ENCODE assay signal across 22 mouse cellular contexts in the genomic region with DNA sequence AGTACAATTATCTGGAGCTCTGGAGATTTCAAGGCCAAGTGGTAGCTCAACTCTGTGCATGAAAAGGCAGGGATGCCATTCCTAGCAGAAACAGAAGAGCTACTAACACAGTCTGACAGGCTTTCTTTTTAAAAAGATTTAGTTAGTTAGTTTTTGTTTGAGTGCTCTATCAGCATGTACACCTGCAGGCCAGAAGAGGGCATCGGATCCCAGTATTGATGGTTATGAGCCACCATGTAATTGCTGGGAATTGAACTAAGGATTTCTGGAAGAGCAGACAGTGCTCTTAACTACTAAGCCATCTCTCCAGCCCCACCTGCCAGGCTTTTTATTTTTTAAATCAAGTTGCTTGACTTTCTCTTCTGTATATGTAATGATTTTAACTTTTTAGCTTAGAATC. TPM values are rescaled to one million over a fixed set of nuclear protein-coding genes. Genes with fewer than 3 reads are reported as not detected.
DNase-seq lines count a peak whose midpoint lies in the region; ATAC-seq and TF ChIP-seq lines count a peak whose summit lies in the region.
"Had no signal": no experiment of that assay in that cellular context is flagged by ENCODE, and none has a peak within 500 bp of the region (broad histone marks: within the 10 kb centered on the region; RNA-seq: fewer than 3 reads in every experiment).

No protein-coding gene starts in this region.

- H3K27ac ChIP-seq in kidney, adult 2 months (ENCODE audit: insufficient read depth, low read depth, low read length), result no peak overlapping the region
- no peak overlapping the region for H3K27ac ChIP-seq in stomach, postnatal 0 days (replicated peaks)
- H3K27ac ChIP-seq: heart, embryonic 10.5 days; hindbrain, embryonic 15.5 days; liver, embryonic 12.5 days had no signal

- no peaks in the 10 kb centered on the region for H3K27me3 ChIP-seq in kidney, adult 2 months (replicated peaks; ENCODE audit: control insufficient read depth, insufficient read depth, low read length)
- no peaks in the 10 kb centered on the region for H3K27me3 ChIP-seq in stomach, postnatal 0 days (ENCODE audit: control insufficient read depth, insufficient read depth, low read length)
- H3K27me3 ChIP-seq: hindbrain, embryonic 15.5 days; liver, embryonic 12.5 days had no signal

- H3K9ac ChIP-seq in stomach, postnatal 0 days (ENCODE audit: low read length), result no peak overlapping the region
- H3K9ac ChIP-seq: hindbrain, embryonic 15.5 days; liver, embryonic 12.5 days had no signal

- no peaks in the 10 kb centered on the region for H3K4me1 ChIP-seq in kidney, adult 2 months (ENCODE audit: control insufficient read depth, insufficient read depth, low read length)
- H3K4me1 ChIP-seq in stomach, postnatal 0 days (replicated peaks; ENCODE audit: control insufficient read depth, insufficient read depth), result no peaks in the 10 kb centered on the region
- H3K4me1 ChIP-seq: heart, embryonic 10.5 days; hindbrain, embryonic 15.5 days had no signal

- H3K4me2 ChIP-seq in stomach, postnatal 0 days (replicated peaks; ENCODE audit: low read depth), result no peak overlapping the region
- H3K4me2 ChIP-seq: hindbrain, embryonic 15.5 days; liver, embryonic 12.5 days; midbrain, embryonic 11.5 days had no signal

- no peak for ATAC-seq in stomach, postnatal 0 days (ENCODE audit: low FRiP score, low TSS enrichment)
- ATAC-seq in megakaryocyte progenitor cell, adult 5-6 weeks (replicated peaks; ENCODE audit: poor library complexity), result no peak
- ATAC-seq: activated CD4-positive, CD25-positive, alpha-beta regulatory T cell, adult 4 months; forebrain, embryonic 16.5 days; liver, embryonic 12.5 days had no signal

- 85% methylated on average over 1 of the region's 1 CpGs for WGBS in kidney, adult 2 months
- WGBS in stomach, postnatal 0 days, result 84% methylated on average over 1 of the region's 1 CpGs

- no peak for DNase-seq in kidney, adult 2 months
- no peak for DNase-seq in kidney, adult 8-10 months
- peak; percentile 22 for DNase-seq in thymus, postnatal 0 days (ENCODE audit: low spot score)
- DNase-seq in thymus, postnatal 25 days, result no peak
- DNase-seq in MEL-GATA-1-ER (ENCODE audit: extremely low read depth, low read depth), result peak; percentile 33
- no peak for DNase-seq in stomach, postnatal 0 days (ENCODE audit: low spot score)
- no peak for DNase-seq in gastrocnemius, postnatal 10 days
- DNase-seq: adrenal gland, postnatal 36 days; cerebellum, adult 9-11 months; gastrocnemius, postnatal 14 days; right cerebral cortex, adult 18-20 months had no signal

- no peaks in the 10 kb centered on the region for H3K36me3 ChIP-seq in kidney, adult 2 months (ENCODE audit: control insufficient read depth, insufficient read depth, low read length)
- no peaks in the 10 kb centered on the region for H3K36me3 ChIP-seq in stomach, postnatal 0 days (ENCODE audit: control insufficient read depth, insufficient read depth, low read length)
- H3K36me3 ChIP-seq: heart, embryonic 10.5 days; hindbrain, embryonic 15.5 days; liver, embryonic 12.5 days had no signal

- 0 out of 2 replicates have a peak, but pooled peaks have one; percentile 13 for TF ChIP-seq CTCF in kidney, adult 2 months (conservative IDR thresholded peaks at IDR 0.05; ENCODE audit: insufficient read depth, insufficient read length, low read depth, low read length)
- TF ChIP-seq CTCF in stomach, postnatal 0 days (IDR thresholded peaks at IDR 0.05; ENCODE audit: low read depth), result peak; percentile 47

- no peak for TF ChIP-seq EP300 in stomach, postnatal 0 days (optimal IDR thresholded peaks at IDR 0.05)

- H3K9me3 ChIP-seq in stomach, postnatal 0 days (ENCODE audit: control insufficient read depth, low read length), result no peaks in the 10 kb centered on the region
- H3K9me3 ChIP-seq: heart, embryonic 10.5 days; hindbrain, embryonic 15.5 days; liver, embryonic 12.5 days had no signal

- TF ChIP-seq POLR2A in kidney, adult 2 months (IDR thresholded peaks at IDR 0.05; ENCODE audit: low read depth, low read length), result no peak

- no peak overlapping the region for H3K4me3 ChIP-seq in kidney, adult 2 months (ENCODE audit: insufficient read depth, low read depth, low read length)
- no peak overlapping the region for H3K4me3 ChIP-seq in stomach, postnatal 0 days (ENCODE audit: low read depth, low read length)
- H3K4me3 ChIP-seq: heart, embryonic 10.5 days; hindbrain, embryonic 15.5 days; liver, embryonic 12.5 days had no signal

RNA-seq across cellular contexts. Expression of a gene that starts 12.2 kb away (rescaled TPM):
- 70.2 and 72.7 TPM in 2 replicates for polyA plus RNA-seq in kidney, adult 2 months (2012; rRNA removed)
- 33.4 and 37.3 TPM in 2 replicates for polyA plus RNA-seq in thymus, postnatal 0 days (2015; fragmentation: Nextera tagmentation; extraction: Ambion mirVana)
- 35.1 and 37.7 TPM in 2 replicates for polyA plus RNA-seq in stomach, postnatal 0 days (2015; fragmentation: Nextera tagmentation; extraction: Ambion mirVana)
- total RNA-seq in gastrocnemius, postnatal 10 days (2021), result 10 to 100 TPM; 24.0 to 26.2 TPM
- 15.9 and 18.2 TPM in 2 replicates for total RNA-seq in megakaryocyte progenitor cell, adult 5-6 weeks (2015)
- total RNA-seq in megakaryocyte progenitor cell, adult 5-6 weeks (2017), result 5.1 and 11.5 TPM in 2 replicates

RNA-seq across cellular contexts. Expression of a gene that starts 24.3 kb away (rescaled TPM):
- polyA plus RNA-seq in kidney, adult 2 months (2012; rRNA removed), result 0.77 and 0.94 TPM in 2 replicates
- 0.14 and 0.25 TPM in 2 replicates for polyA plus RNA-seq in thymus, postnatal 0 days (2015; fragmentation: Nextera tagmentation; extraction: Ambion mirVana)
- 0.05 and 0.10 TPM in 2 replicates for polyA plus RNA-seq in stomach, postnatal 0 days (2015; fragmentation: Nextera tagmentation; extraction: Ambion mirVana)
- total RNA-seq in gastrocnemius, postnatal 10 days (2021), result not detected
- 0.15 and 1.3 TPM in 2 replicates for total RNA-seq in megakaryocyte progenitor cell, adult 5-6 weeks (2015)
- total RNA-seq in megakaryocyte progenitor cell, adult 5-6 weeks (2017), result not detected in 2 replicates
- total RNA-seq: adrenal gland, postnatal 36 days; ES-E14; gastrocnemius, postnatal 14 days; heart, postnatal 25 days; neutrophil, adult 5-6 weeks had no signal
- polyA plus RNA-seq: activated CD4-positive, CD25-positive, alpha-beta regulatory T cell, adult 4 months; hindbrain, embryonic 15.5 days; kidney, embryonic 16.5 days; midbrain, embryonic 11.5 days had no signal

RNA-seq across cellular contexts. Expression of a gene that starts 30.3 kb away (rescaled TPM):
- 1.5 and 1.8 TPM in 2 replicates for polyA plus RNA-seq in kidney, adult 2 months (2012; rRNA removed)
- polyA plus RNA-seq in thymus, postnatal 0 days (2015; fragmentation: Nextera tagmentation; extraction: Ambion mirVana), result 2.6 and 3.1 TPM in 2 replicates
- polyA plus RNA-seq in stomach, postnatal 0 days (2015; fragmentation: Nextera tagmentation; extraction: Ambion mirVana), result 2.0 and 2.7 TPM in 2 replicates
- total RNA-seq in gastrocnemius, postnatal 10 days (2021), result under 1 TPM; 0.16 to 0.27 TPM
- total RNA-seq in megakaryocyte progenitor cell, adult 5-6 weeks (2015), result 2.7 and 2.9 TPM in 2 replicates
- total RNA-seq in megakaryocyte progenitor cell, adult 5-6 weeks (2017), result 4.6 and 6.7 TPM in 2 replicates

RNA-seq across cellular contexts. Expression of a gene that starts 33.3 kb away (rescaled TPM):
- 16.0 and 19.2 TPM in 2 replicates for polyA plus RNA-seq in kidney, adult 2 months (2012; rRNA removed)
- 55.9 and 56.2 TPM in 2 replicates for polyA plus RNA-seq in thymus, postnatal 0 days (2015; fragmentation: Nextera tagmentation; extraction: Ambion mirVana)
- polyA plus RNA-seq in stomach, postnatal 0 days (2015; fragmentation: Nextera tagmentation; extraction: Ambion mirVana), result 21.7 and 23.0 TPM in 2 replicates
- 10 to 100 TPM; 14.4 to 22.5 TPM for total RNA-seq in gastrocnemius, postnatal 10 days (2021)
- total RNA-seq in megakaryocyte progenitor cell, adult 5-6 weeks (2015), result 24.9 and 25.2 TPM in 2 replicates
- 88.4 and 127 TPM in 2 replicates for total RNA-seq in megakaryocyte progenitor cell, adult 5-6 weeks (2017)

Comparison
In these comparisons a context has a peak if more than half of its experiments do, and no peak if none do; other contexts are left out.
1. DNase-seq: peak in thymus, postnatal 0 days (single experiment) and MEL-GATA-1-ER (single experiment); none in kidney, adult 2 months (single experiment), kidney, adult 8-10 months (0 of 2), thymus, postnatal 25 days (single experiment), stomach, postnatal 0 days (single experiment) and gastrocnemius, postnatal 10 days (single experiment).